Mouse (Mus musculus) frontal cortex, postnatal 25 days (tissue): Measurements from ENCODE around the gene Pygm.

ENCODE experiments used
- DNase-seq, 2 experiments: peaks; one replicate each; pipeline ENCODE4 v3.0.0; 2022; ENCODE audit warnings: low spot score in 2 of 2

The Pygm gene

GRCm38 (mm10) chr19:6445761-6446423 lies 61.7 kb downstream of the Pygm start:
- no peak for DNase-seq

GRCm38 (mm10) chr19:6446736-6447437 lies 62.7 kb downstream of the Pygm start:
- no peak for DNase-seq
